Mouse (Mus musculus) embryonic stem cell, embryonic (primary cell): ENCODE results near the gene Vkorc1l1.

Experiments
- CTCF ChIA-PET, 4 experiments: fragments of 300-600 bp in 2 of 4; fragments of 350-600 bp in 2 of 4; sonication (Branson Sonifier 250); formaldehyde crosslinking; loops; one replicate each; lab custom pipeline; 2022; ENCODE audit warnings: inconsistent platforms in 2 of 4; lab: Charles Lee
- POLR2A ChIA-PET, 4 experiments: fragments of 300-600 bp in 2 of 4; fragments of 350-600 bp in 2 of 4; sonication (Branson Sonifier 250); formaldehyde crosslinking; loops; one replicate each; lab custom pipeline; 2022; ENCODE audit warnings: antibody characterized with exemption in 4 of 4, inconsistent platforms in 1 of 4; lab: Charles Lee

The Vkorc1l1 gene

GRCm38 (mm10) chr5:130007344-130007743 lies 65.6 kb downstream of the Vkorc1l1 start:
- ChIA-PET CTCF (interaction anchor here in 2 of 4 experiments (0.7 to 1.4 kb wide), 3 partner anchors 10 to 851 kb away, joined by 3 to 5 read pairs (median 3); no protein-coding TSS in a partner anchor), POLR2A (interaction anchor here in 1 of 4 experiments (0.6 to 1.5 kb wide), 3 partner anchors 9 to 58 kb away, joined by 3 to 5 read pairs (median 3); no protein-coding TSS in a partner anchor)

DNA sequence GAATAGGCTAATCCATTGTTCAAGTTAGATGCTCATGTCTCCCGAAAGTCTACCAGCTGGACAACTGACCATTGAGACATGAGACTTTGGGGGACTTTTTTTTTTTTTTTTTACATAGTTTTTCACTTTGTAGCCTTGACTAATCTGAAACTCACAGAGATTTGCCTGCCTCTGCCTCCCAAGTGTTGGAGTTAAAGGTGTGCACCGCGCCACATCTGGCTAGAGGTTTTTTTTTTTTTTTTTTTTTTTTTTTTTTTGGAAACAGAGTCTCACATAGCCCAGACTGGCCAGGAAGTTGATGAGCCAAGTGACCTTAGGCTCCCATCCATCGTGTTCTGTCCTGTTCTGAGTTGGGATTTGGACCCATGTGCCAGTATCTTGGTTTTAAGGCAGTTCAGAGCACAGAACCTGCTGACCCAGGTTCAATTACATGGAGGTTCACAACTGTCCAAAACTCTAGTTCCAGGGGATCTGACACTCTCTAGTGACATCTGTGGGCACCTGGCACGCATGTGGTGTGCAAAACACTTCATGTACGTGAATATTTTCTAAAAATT lies 66.3 kb downstream of the Vkorc1l1 start:
- CTCF ChIA-PET, result interaction anchor here in 1 of 4 experiments (0.7 kb wide), 1 partner anchor 192 kb away, joined by 3 read pairs; no protein-coding TSS in a partner anchor
- POLR2A ChIA-PET, result interaction anchor here in 1 of 4 experiments (0.6 to 1.5 kb wide), 2 partner anchors 8 to 59 kb away, joined by 3 to 5 read pairs; no protein-coding TSS in a partner anchor

DNA sequence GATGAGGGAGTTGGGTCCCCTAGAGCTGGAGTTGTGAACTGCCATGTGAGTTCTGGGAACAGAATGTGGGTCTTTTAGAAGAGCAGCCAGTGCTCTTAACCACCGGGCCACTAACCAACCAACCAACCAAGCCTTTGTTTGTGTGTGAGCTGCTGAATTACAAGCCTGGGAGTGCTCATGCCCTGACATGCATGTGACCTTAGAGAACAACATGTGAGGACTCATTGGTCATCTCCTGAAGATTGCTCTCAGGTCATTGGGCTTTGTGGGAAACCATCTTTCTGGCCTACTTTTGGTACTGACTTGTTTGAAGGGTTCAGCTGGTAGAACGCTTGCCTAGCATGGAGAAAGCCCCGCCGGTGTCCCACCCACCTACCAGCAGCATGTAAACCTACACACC lies 68.0 kb downstream of the Vkorc1l1 start:
- ChIA-PET CTCF (interaction anchor here (0.7 to 2.9 kb wide), 17 partner anchors 9 to 257 kb away, joined by 3 to 11 read pairs (median 4); no protein-coding TSS in a partner anchor), POLR2A (interaction anchor here in 3 of 4 experiments (0.6 to 1.4 kb wide), 5 partner anchors 13 to 231 kb away, joined by 3 to 7 read pairs (median 3); no protein-coding TSS in a partner anchor)

DNA sequence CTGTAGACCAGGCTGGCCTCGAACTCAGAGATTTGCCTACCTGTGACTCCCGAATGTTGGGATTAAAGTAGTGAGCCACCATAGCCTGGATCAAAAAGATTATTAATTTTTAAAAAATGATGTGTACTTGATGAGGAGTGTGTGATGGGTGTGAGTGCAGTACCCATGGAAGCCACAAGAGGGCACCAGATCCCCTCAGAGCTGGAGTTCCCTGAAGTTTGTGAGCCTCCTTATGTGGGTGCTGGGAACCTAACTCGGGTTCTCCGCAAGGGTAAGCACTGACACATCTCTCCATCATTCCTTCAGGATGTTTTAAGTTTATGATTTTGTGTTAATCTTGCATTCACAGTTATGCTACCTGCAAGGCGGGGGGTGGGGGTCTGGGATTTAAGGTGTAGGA lies 69.2 kb downstream of the Vkorc1l1 start:
- ChIA-PET POLR2A (interaction anchor here in 3 of 4 experiments (0.8 to 1.5 kb wide), 5 partner anchors 8 to 124 kb away, joined by 3 to 4 read pairs (median 3); partner anchors contain the start of genes Chchd2 (in 1 of the 3) and Gusb (in 1 of the 3)), CTCF (interaction anchor here (0.5 to 2.9 kb wide), 20 partner anchors 8 to 1887 kb away, joined by 3 to 11 read pairs (median 4); partner anchors contain the start of gene Gusb (in 1 of the 4))

DNA sequence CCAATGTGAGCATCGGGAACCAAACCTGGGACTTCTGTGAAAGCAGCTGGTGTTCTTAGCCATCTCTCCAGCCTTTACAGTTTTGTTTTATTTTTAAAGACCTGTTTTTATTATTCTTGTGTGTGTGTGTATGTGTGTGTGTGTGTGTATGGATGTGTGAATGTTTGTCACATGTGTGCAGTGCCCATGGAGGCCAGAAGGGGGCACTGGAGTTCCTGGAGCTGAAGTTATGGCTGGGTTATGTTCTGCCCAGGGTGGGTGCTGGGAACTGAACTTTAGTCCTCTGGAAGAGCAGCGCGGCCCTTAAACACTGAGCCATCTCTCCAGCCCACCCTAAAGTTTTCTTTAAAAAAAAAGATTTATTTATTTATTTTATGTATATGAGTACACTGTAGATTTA lies 73.3 kb downstream of the Vkorc1l1 start:
- CTCF ChIA-PET, result interaction anchor here (0.6 to 1.4 kb wide), 5 partner anchors 10 to 386 kb away, joined by 3 read pairs; no protein-coding TSS in a partner anchor
- POLR2A ChIA-PET, result interaction anchor here in 3 of 4 experiments (0.9 to 1.4 kb wide), 3 partner anchors 10 to 12 kb away, joined by 3 to 6 read pairs (median 4); partner anchors contain the start of gene Gusb (in 1 of the 3)

DNA sequence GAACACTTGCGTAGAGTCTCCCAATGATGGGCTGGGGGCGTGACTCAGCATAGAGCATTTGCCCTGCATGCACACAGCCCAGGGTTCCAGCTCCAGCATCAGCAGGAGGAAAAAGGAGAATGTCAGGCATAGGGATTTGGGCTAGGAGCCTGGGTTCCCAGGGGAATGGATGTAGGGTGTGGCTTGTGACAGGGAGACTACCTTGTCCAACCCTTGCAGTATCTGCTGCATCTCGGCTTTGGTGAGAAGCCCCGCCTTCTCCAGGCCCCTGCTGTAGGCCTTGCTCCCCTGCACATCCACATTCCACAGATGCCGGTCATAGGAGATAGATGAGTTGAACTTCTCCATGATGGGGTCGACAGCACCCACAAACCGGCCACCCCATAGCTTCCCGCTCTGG lies 77.7 kb downstream of the Vkorc1l1 start:
- ChIA-PET CTCF (no interaction called here), POLR2A (interaction anchor here in 1 of 4 experiments (1.5 kb wide), 1 partner anchor 8 kb away, joined by 4 read pairs; no protein-coding TSS in a partner anchor)

GRCm38 (mm10) chr5:130021361-130021966 lies 79.7 kb downstream of the Vkorc1l1 start:
- CTCF ChIA-PET, result interaction anchor here (0.7 to 2.5 kb wide), 11 partner anchors 10 to 805 kb away, joined by 3 to 13 read pairs (median 4); no protein-coding TSS in a partner anchor
- POLR2A ChIA-PET, result interaction anchor here (0.5 to 2.2 kb wide), 13 partner anchors 10 to 296 kb away, joined by 3 to 14 read pairs (median 4); partner anchors contain the start of genes Gusb (in 1 of the 4) and Nipsnap2 (in 1 of the 4)

DNA sequence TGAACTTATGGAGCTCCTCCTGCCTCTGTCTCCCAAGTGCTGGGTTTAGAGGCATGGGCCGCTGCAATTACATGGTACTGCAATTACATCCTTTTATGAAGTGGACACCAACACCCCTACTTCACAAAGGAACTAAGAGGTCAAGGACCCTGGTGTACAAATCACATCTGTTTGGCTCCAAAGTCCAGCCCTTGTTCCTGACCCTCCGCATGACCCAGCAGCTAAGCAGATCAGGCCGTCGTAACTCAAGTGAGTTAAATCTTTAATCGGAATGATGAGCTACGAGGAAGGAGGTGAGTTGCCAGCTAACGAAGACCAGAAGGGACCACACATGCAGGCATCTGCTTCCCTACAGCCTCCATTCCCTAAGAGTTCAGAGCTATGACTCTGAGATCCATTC lies 80.6 kb downstream of the Vkorc1l1 start:
- ChIA-PET POLR2A (interaction anchor here (0.8 to 2.5 kb wide), 16 partner anchors 9 to 234 kb away, joined by 3 to 14 read pairs (median 4); partner anchors contain the start of genes Chchd2 (in 1 of the 4) and Gusb (in 1 of the 4)), CTCF (interaction anchor here (0.6 to 2.5 kb wide), 21 partner anchors 9 to 494 kb away, joined by 3 to 13 read pairs (median 4); partner anchors contain the start of gene Nipsnap2 (in 1 of the 4))

DNA sequence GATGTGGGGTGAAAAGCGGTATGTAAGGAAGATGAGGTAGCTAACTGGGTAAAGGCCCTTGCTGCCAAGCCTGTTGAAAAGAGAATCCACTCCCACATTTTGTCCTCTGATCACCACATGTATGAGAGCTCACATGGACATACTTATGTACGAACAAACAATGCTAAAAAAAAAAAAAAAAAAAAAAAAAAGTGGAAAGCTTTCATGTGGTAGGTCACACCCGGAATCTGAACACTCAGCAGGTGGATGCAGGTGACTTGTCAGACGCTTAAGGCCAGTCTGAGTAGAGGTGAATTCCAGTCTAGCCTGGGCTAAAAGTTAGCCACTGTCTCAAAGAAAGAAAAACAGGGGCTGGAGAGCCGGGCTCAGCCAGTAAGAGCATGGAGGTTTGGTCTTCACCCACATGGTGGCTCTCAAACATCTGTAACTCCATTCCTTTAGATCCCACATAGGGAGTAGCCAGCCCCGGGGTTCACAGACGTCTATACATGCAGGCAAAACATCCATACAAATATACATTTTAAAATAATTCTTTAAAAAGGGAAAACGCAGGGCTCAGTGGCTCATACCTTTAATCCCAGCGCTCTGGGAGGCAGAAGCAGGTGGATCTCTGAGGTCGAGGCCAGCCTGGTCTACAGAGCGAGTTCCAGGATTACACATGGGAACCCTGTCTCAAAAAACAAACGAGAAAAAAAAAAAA lies 81.4 kb downstream of the Vkorc1l1 start:
- POLR2A ChIA-PET, result interaction anchor here (0.6 to 2.5 kb wide), 20 partner anchors 8 to 244 kb away, joined by 3 to 14 read pairs (median 4); partner anchors contain the start of genes Chchd2 (in 1 of the 4) and Psph (in 1 of the 4)
- CTCF ChIA-PET, result interaction anchor here (0.5 to 2.5 kb wide), 22 partner anchors 8 to 1603 kb away, joined by 3 to 19 read pairs (median 4); partner anchors contain the start of genes Chchd2 (in 1 of the 4) and Nipsnap2 (in 1 of the 4)

GRCm38 (mm10) chr5:130023767-130024539 lies 82.2 kb downstream of the Vkorc1l1 start:
- POLR2A ChIA-PET, result interaction anchor here in 3 of 4 experiments (0.6 to 2.5 kb wide), 28 partner anchors 7 to 1069 kb away, joined by 3 to 14 read pairs (median 4); partner anchors contain the start of genes Chchd2 (in 2 of the 3), Gusb (in 2 of the 3), Psph (in 1 of the 3) and Rabgef1 (in 1 of the 3)
- CTCF ChIA-PET, result interaction anchor here (0.5 to 1.4 kb wide), 15 partner anchors 11 to 1094 kb away, joined by 3 to 19 read pairs (median 4); partner anchors contain the start of gene Chchd2 (in 1 of the 4)

GRCm38 (mm10) chr5:130027134-130027533 lies 85.4 kb downstream of the Vkorc1l1 start:
- CTCF ChIA-PET, result interaction anchor here in 2 of 4 experiments (1.2 to 1.6 kb wide), 2 partner anchors 11 to 17 kb away, joined by 3 to 8 read pairs; no protein-coding TSS in a partner anchor
- POLR2A ChIA-PET, result interaction anchor here in 2 of 4 experiments (0.8 to 1.3 kb wide), 5 partner anchors 8 to 140 kb away, joined by 3 to 6 read pairs (median 3); partner anchors contain the start of gene Chchd2 (in 1 of the 2)

DNA sequence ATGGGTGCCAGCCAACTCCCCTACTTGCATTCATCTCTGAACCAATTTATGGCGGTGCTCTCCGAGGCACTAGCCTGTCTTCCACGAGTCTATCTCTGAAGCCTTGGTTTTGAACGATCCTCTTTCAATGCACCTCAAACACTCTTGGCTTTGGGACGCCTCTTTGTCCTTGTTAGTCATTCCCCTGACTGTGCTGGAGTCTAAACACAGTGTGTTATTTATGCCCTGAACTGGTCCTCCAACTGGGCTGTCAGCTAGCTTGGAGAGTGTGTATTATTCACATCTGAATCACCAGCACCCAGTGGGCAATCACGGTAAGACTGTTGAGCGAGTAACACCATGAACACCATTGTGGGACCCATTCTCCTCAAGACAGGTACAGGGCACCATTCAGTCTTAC lies 85.9 kb downstream of the Vkorc1l1 start:
- ChIA-PET POLR2A (interaction anchor here in 2 of 4 experiments (0.7 to 1.3 kb wide), 4 partner anchors 10 to 182 kb away, joined by 3 to 6 read pairs (median 4); partner anchors contain the start of gene Chchd2 (in 1 of the 2)), CTCF (interaction anchor here in 1 of 4 experiments (1.6 kb wide), 1 partner anchor 10 kb away, joined by 8 read pairs; no protein-coding TSS in a partner anchor)

- POLR2A ChIA-PET, result interaction anchor here in 2 of 4 experiments (0.7 to 1.0 kb wide), 2 partner anchors 9 to 166 kb away, joined by 3 read pairs; no protein-coding TSS in a partner anchor
Observed at GRCm38 (mm10) chr5:130029142-130029897, 87.5 kb downstream of the Vkorc1l1 start, which contains the start of the genes Asl and Crcp. Asl (minus strand) TSS chr5:130029247. Crcp (plus strand) TSS chr5:130029290.

DNA sequence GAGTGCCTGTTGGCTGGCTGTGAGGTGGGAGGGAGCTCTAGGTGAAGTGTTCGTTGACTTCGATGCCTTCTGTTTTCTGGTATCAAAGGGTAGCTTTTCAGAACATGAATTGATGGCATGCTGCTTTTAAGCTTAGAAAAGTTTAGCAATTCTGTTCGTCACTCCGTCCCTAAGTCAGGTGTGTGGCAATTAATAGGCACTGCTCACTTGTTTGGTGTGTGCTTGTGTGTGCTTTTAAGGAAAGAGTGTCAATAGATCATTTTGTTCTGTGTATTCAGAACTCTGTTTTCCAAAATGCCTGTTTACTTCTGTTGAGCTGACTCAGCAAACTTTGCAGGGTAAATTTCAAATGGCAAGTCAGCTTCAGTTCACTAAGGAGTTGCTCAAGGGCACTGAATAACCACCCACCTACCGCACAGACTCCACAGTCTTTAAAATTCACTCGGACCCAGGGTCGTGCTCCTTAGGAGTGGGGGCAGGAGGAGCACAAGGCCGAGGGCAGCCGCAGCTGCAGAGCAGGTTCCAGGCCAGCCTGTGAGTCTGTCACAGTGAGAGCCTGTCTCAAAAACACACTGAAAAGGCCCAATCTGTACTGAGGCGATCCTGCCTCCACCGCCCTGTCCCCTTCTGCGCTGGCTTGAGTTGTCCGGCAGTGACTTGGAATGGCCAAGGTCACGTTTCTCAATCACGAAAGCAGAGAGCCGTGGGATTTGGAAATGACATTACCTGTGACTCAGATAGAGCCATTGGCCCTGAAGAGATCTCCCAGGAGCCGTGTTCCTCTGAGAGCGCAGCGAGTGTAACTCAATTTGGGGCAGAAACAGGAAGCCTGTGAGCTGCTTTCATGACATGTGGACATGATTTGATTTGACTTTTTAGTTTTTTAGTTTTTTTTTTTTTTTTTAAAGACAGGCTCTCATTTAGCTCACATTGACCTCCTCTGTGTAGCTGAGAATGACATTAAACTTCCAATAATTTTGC lies 89.9 kb downstream of the Vkorc1l1 start:
- CTCF ChIA-PET, result interaction anchor here in 3 of 4 experiments (0.6 to 1.9 kb wide), 11 partner anchors 9 to 1291 kb away, joined by 3 to 7 read pairs (median 4); no protein-coding TSS in a partner anchor
- POLR2A ChIA-PET, result interaction anchor here (0.6 to 3.0 kb wide), 27 partner anchors 8 to 253 kb away, joined by 3 to 14 read pairs (median 3); partner anchors contain the start of genes Chchd2 (in 2 of the 4), Psph (in 2 of the 4), Gusb (in 1 of the 4) and Sbds (in 1 of the 4)

More at GRCm38 (mm10) chr5:130029142-130029897, 87.5 kb downstream of the Vkorc1l1 start, which contains the start of the genes Asl and Crcp:
- CTCF ChIA-PET, result interaction anchor here in 2 of 4 experiments (0.7 to 1.4 kb wide), 2 partner anchors 9 to 73 kb away, joined by 6 to 13 read pairs; no protein-coding TSS in a partner anchor
